Mouse (Mus musculus) bone marrow, adult 2 months (tissue): ENCODE results near the gene C1qtnf6.

Experiments used
- CTCF ChIP-seq: fragments of 200-500 bp; IDR thresholded peaks from 2 replicates; pipeline ENCODE4 v1.5.1; 2011; ENCODE audit warnings: low read length, control low read depth; ENCODE audit not compliant: control insufficient read depth, insufficient read depth
- POLR2A ChIP-seq: fragments of 200-500 bp; IDR thresholded peaks from 2 replicates; pipeline ENCODE4 v1.6.1; 2011; ENCODE audit warnings: low read depth, mild to moderate bottlenecking, control low read depth, low read length, borderline replicate concordance; ENCODE audit not compliant: control insufficient read depth

- no peak for TF ChIP-seq CTCF
- no peak for TF ChIP-seq POLR2A
Observed at GRCm38 (mm10) chr15:78504816-78505215, 26.4 kb downstream of the C1qtnf6 start.
